Mouse (Mus musculus) hindbrain, postnatal 0 days (tissue): ENCODE measurements at regions not wholly inside any gene's neighbourhood (a gene's known extent, or its start where the extent isn't known, plus 50 kb on each side); places are given as distances from the start of the nearest gene placed in this dataset.

ENCODE experiments used
- ATAC-seq: fragments of 200-750 bp; cut with Nextera tagmentation; 2 replicates; pipeline ENCODE4 v1.8.0; 2017; ENCODE audit warnings: mild to moderate bottlenecking, moderate TSS enrichment, moderate library complexity
- DNase-seq: peaks from one replicate; pipeline ENCODE4 v3.0.0-alpha.2; 2015; ENCODE audit warnings: low spot score
- H3K27ac ChIP-seq: fragments of 300-500 bp; sonication (generic); 2 replicates; pipeline ENCODE4 v1.5.1; 2014; ENCODE audit warnings: mild to moderate bottlenecking
- H3K27me3 ChIP-seq: fragments of 300-500 bp; sonication (generic); 2 replicates; pipeline ENCODE4 v1.6.1; 2014; ENCODE audit warnings: low read length, mixed read lengths; ENCODE audit not compliant: insufficient read depth
- H3K36me3 ChIP-seq: fragments of 300-500 bp; sonication (generic); 2 replicates; pipeline ENCODE4 v1.6.1; 2014; ENCODE audit warnings: low read length, mixed read lengths; ENCODE audit not compliant: insufficient read depth
- H3K4me1 ChIP-seq: fragments of 300-500 bp; sonication (generic); 2 replicates; pipeline ENCODE4 v1.6.1; 2014; ENCODE audit warnings: antibody characterized with exemption, low read length, mixed read lengths; ENCODE audit not compliant: insufficient read depth
- H3K4me2 ChIP-seq: fragments of 300-500 bp; sonication (generic); 2 replicates; pipeline ENCODE4 v1.6.1; 2014; ENCODE audit warnings: low read depth, mild to moderate bottlenecking, low read length, moderate library complexity, mixed read lengths
- H3K4me3 ChIP-seq: fragments of 300-500 bp; sonication (generic); 2 replicates; pipeline ENCODE4 v1.5.1; 2014; ENCODE audit warnings: low read length
- H3K9ac ChIP-seq: fragments of 300-500 bp; sonication (generic); replicated peaks from 2 replicates; pipeline ENCODE4 v1.6.1; 2014; ENCODE audit warnings: mild to moderate bottlenecking, low read length, moderate library complexity, mixed read lengths
- H3K9me3 ChIP-seq: fragments of 300-500 bp; sonication (generic); 2 replicates; pipeline ENCODE4 v1.6.1; 2016; ENCODE audit warnings: low read length, mixed read lengths
- CTCF ChIP-seq: IDR thresholded peaks from 2 replicates; pipeline ENCODE4 v1.5.1; 2016; ENCODE audit warnings: antibody characterized with exemption, control low read depth, low read depth
- WGBS: fragments of 180-500 bp; shearing (Covaris S2); extraction: QIAGEN DNeasy Blood & Tissue Kit; methylation state at CpG from one replicate; pipeline ENCODE4 v1.1.7; 2014; 5-methylcytosine and 5-hydroxymethylcytosine counted together

GRCm38 (mm10) chr13:107810802-107811192 lies 233.4 kb upstream of the Smim15 start:
- H3K9ac ChIP-seq: no peak overlapping the region
- no peak overlapping the region for H3K27ac ChIP-seq
- TF ChIP-seq CTCF: no peak
- H3K36me3 ChIP-seq: no peaks in the 10 kb centered on the region
- DNase-seq (no peak), ATAC-seq (no peak)
- H3K4me2 ChIP-seq: no peak overlapping the region
- peaks cover 8% of the 10 kb centered on the region; the same call in 1 of the 2 replicates for H3K4me1 ChIP-seq
- WGBS: 82% methylated on average over 9 of the region's 9 CpGs
- H3K27me3 ChIP-seq: no peaks in the 10 kb centered on the region
- no peaks in the 10 kb centered on the region for H3K9me3 ChIP-seq
- no peak overlapping the region for H3K4me3 ChIP-seq

DNA sequence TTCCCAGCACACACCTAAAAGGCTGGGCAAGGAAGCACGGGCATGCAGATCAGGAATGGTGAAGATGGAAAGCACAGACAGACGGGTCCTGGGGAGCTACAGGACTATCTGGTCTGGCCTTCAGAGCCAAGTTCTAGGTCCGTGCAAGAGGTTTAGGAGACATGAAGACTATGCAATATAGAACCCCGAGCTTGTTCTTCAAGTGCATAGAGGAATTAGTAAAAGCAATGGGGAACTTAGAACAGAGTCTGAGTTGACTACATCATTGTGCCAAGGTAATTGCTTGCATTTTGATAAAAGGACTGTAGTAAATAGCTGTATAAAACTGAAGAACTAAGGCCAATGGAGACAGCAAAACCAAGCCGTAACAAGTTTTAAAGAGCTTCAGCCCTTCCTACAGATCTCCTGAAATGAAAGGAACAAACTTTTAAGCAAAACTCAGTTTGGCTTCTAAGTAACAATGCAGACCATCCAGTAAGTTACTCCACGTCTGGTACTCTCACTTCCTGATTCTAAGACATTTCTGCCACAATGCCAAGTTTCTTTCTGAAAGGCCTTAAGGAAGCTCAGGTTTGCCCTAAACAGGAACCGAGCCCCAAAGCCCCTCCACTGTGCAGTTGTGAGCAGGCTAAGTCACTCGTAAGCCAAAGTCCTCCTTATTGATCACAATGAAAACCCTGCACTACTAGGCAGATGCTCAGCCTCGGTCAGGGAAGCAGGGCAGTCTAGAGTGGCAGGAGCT lies 234.0 kb upstream of the Smim15 start:
- no peak overlapping the region for H3K27ac ChIP-seq
- no peaks in the 10 kb centered on the region for H3K27me3 ChIP-seq
- H3K9ac ChIP-seq: no peak overlapping the region
- ATAC-seq: no peak
- no peaks in the 10 kb centered on the region for H3K9me3 ChIP-seq
- H3K4me2 ChIP-seq: no peak overlapping the region
- WGBS: 77% methylated on average over 9 of the region's 9 CpGs
- H3K4me1 ChIP-seq: peaks cover 8% of the 10 kb centered on the region; the same call in 1 of the 2 replicates
- H3K36me3 ChIP-seq: no peaks in the 10 kb centered on the region
- TF ChIP-seq CTCF: no peak
- no peak for DNase-seq
- H3K4me3 ChIP-seq: no peak overlapping the region

GRCm38 (mm10) chr13:107808961-107809360 lies 235.3 kb upstream of the Smim15 start:
- no peak overlapping the region for H3K4me3 ChIP-seq
- DNase-seq (no peak), ATAC-seq (no peak)
- H3K4me1 ChIP-seq: peaks cover 4% of the 10 kb centered on the region; the same call in 1 of the 2 replicates
- H3K4me2 ChIP-seq: no peak overlapping the region
- H3K27me3 ChIP-seq: no peaks in the 10 kb centered on the region
- H3K9me3 ChIP-seq: no peaks in the 10 kb centered on the region
- H3K36me3 ChIP-seq: no peaks in the 10 kb centered on the region
- 82% methylated on average over 2 of the region's 2 CpGs for WGBS
- no peak overlapping the region for H3K27ac ChIP-seq
- no peak overlapping the region for H3K9ac ChIP-seq
- no peak for TF ChIP-seq CTCF

DNA sequence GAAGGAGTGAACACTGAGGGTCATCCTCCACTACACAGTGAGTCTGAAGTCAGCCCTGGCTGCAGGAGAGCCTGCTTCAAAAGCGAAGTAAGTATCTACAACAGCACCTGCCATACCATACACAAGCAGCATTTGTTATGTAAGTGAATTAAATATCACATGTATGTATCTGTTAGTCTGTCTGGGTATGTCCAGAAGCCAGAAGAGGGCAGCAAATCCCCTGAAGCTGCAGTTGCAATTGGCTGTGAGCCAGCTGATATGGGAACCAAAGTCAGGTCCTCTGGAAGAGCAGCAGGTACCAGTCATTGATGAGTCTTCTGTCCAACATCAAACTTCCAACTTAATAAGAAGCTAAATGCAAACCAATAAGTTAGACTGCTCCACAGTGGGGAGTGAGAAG lies 239.8 kb upstream of the Smim15 start:
- Histone ChIP-seq H3K36me3 (no peaks in the 10 kb centered on the region), H3K4me1 (0 out of 2 replicates have a peak, but pooled peaks cover 1% of the 10 kb centered on the region), H3K4me3 (no peak overlapping the region), H3K27ac (no peak overlapping the region), H3K9ac (no peak overlapping the region), H3K27me3 (no peaks in the 10 kb centered on the region), H3K4me2 (no peak overlapping the region), H3K9me3 (no peaks in the 10 kb centered on the region)
- peak; percentile 27; the same call in 1 of the 2 replicates for TF ChIP-seq CTCF
- 100% methylated on average over 1 of the region's 1 CpGs for WGBS
- DNase-seq: peak; percentile 33
- ATAC-seq: no peak

GRCm38 (mm10) chr13:107799199-107799945 lies 244.9 kb upstream of the Smim15 start:
- H3K27me3 ChIP-seq: no peaks in the 10 kb centered on the region

GRCm38 (mm10) chr13:107798144-107798543 lies 246.1 kb upstream of the Smim15 start:
- no peak overlapping the region for H3K9ac ChIP-seq
- 56% methylated on average over 7 of the region's 7 CpGs for WGBS
- no peaks in the 10 kb centered on the region for H3K27me3 ChIP-seq
- ATAC-seq: no peak
- 0 out of 2 replicates have a peak, but pooled peaks cover 17% of the 10 kb centered on the region for H3K4me1 ChIP-seq
- H3K4me2 ChIP-seq: no peak overlapping the region
- H3K9me3 ChIP-seq: no peaks in the 10 kb centered on the region
- H3K27ac ChIP-seq: no peak overlapping the region
- no peak overlapping the region for H3K4me3 ChIP-seq
- H3K36me3 ChIP-seq: no peaks in the 10 kb centered on the region
- no peak for DNase-seq
- no peak for TF ChIP-seq CTCF

More at GRCm38 (mm10) chr13:107799199-107799945, 244.9 kb upstream of the Smim15 start:
- Histone ChIP-seq H3K4me1 (0 out of 2 replicates have a peak, but pooled peaks cover 9% of the 10 kb centered on the region), H3K27ac (no peak overlapping the region), H3K9ac (no peak overlapping the region), H3K36me3 (no peaks in the 10 kb centered on the region), H3K4me3 (no peak overlapping the region), H3K4me2 (0 out of 2 replicates have a peak overlapping the region, but pooled peaks have one; percentile 3), H3K9me3 (no peaks in the 10 kb centered on the region)
- no peak for ATAC-seq
- TF ChIP-seq CTCF: no peak
- no peak for DNase-seq
- WGBS: 25% methylated on average over 13 of the region's 13 CpGs

DNA sequence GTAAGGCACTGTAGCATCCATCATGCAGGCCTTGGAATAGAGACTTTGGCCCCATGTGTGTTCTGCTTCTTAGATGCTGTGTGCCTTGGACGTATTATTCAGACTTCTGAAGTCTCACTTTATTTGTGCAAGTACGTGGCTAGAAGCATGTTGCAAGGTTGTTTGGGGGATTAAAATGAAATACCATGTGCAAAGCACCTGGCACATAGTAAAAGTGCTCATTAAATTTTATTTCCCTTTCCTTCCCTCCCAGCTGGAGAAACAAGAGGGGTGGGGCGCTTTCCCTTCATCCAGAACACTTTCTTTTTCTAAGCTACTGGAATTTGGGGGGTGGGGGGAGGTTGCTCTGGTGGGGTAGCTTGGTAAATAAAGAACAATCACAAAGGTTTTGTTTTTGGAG lies 248.7 kb upstream of the Smim15 start:
- no peak for ATAC-seq
- H3K4me1 ChIP-seq: peaks cover 20% of the 10 kb centered on the region; the same call in 1 of the 2 replicates

More for the DNA sequence above, 248.7 kb upstream of the Smim15 start:
- TF ChIP-seq CTCF: no peak
- Histone ChIP-seq H3K36me3 (no peaks in the 10 kb centered on the region), H3K9ac (no peak overlapping the region), H3K4me2 (no peak overlapping the region), H3K27me3 (no peaks in the 10 kb centered on the region), H3K27ac (no peak overlapping the region), H3K9me3 (no peaks in the 10 kb centered on the region), H3K4me3 (no peak overlapping the region)
- DNase-seq: no peak
- 69% methylated on average over 3 of the region's 3 CpGs for WGBS
